Mouse (Mus musculus): ENCODE measurements around the gene Tmem52. TPM values are rescaled to one million over a fixed set of nuclear protein-coding genes. Genes with fewer than 3 reads are reported as not detected.

Tmem52 gene
- total and polyA plus RNA-seq, 2 experiments from 2014 or later: 0.12 TPM; not detected in 1

DNA sequence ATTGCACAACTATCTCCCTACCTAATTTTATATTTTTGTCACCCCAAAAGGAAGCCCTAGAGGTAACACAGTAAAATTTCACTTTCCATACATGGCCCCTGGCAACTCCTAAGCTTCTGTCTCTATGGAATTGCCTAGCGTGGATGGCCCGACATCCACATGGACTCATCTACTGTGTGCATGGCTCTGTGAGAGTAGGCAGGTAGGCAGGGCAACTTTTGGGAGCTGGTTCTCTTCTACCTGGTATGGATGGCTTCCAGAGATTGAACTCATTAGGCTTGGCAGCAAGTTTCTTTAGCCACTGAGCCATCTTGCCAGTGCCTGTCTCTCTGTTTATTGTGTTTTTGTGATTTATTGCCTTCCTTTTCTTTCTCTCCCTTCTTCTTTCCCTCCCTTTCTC is 45.9 kb downstream of the Tmem52 start:
- Histone ChIP-seq H3K9me3 (replicated peaks; ENCODE audit: control insufficient read depth, low read length) (no peaks in the 10 kb centered on the region), H3K4me3 (ENCODE audit: low read depth, low read length) (no peak overlapping the region), H3K36me3 (replicated peaks; ENCODE audit: control insufficient read depth, insufficient read depth, low read length) (peaks cover 7% of the 10 kb centered on the region; the same call in 1 of the 2 replicates), H3K27ac (ENCODE audit: low read depth) (no peak overlapping the region), H3K27me3 (ENCODE audit: control insufficient read depth, insufficient read depth, low read length) (no peaks in the 10 kb centered on the region), H3K4me1 (ENCODE audit: control insufficient read depth, insufficient read depth) (no peaks in the 10 kb centered on the region), H3K4me2 (ENCODE audit: low read depth, low read length) (no peak overlapping the region), H3K9ac (replicated peaks; ENCODE audit: low read depth, low read length) (no peak overlapping the region)
- 81% methylated on average over 2 of the region's 2 CpGs for WGBS
- TF ChIP-seq CTCF (IDR thresholded peaks at IDR 0.05; ENCODE audit: low read depth): no peak
- no peak for TF ChIP-seq EP300 (IDR thresholded peaks at IDR 0.05; ENCODE audit: low read depth)
- DNase-seq (ENCODE audit: low spot score) (no peak), ATAC-seq (ENCODE audit: insufficient read depth, low read depth) (no peak)

- Histone ChIP-seq H3K27ac (ENCODE audit: low read depth) (no peak overlapping the region), H3K27me3 (ENCODE audit: control insufficient read depth, insufficient read depth, low read length) (no peaks in the 10 kb centered on the region), H3K4me3 (ENCODE audit: low read depth, low read length) (no peak overlapping the region), H3K4me2 (ENCODE audit: low read depth, low read length) (no peak overlapping the region), H3K9ac (replicated peaks; ENCODE audit: low read depth, low read length) (no peak overlapping the region), H3K36me3 (replicated peaks; ENCODE audit: control insufficient read depth, insufficient read depth, low read length) (peaks cover 16% of the 10 kb centered on the region; the same call in 1 of the 2 replicates), H3K4me1 (ENCODE audit: control insufficient read depth, insufficient read depth) (no peaks in the 10 kb centered on the region), H3K9me3 (replicated peaks; ENCODE audit: control insufficient read depth, low read length) (no peaks in the 10 kb centered on the region)
- 80% methylated on average over 7 of the region's 7 CpGs for WGBS
- ATAC-seq (ENCODE audit: insufficient read depth, low read depth): no peak
- no peak for DNase-seq (ENCODE audit: low spot score)
- TF ChIP-seq EP300 (IDR thresholded peaks at IDR 0.05; ENCODE audit: low read depth): no peak
- peak; percentile 14; the same call in 1 of the 2 replicates for TF ChIP-seq CTCF (IDR thresholded peaks at IDR 0.05; ENCODE audit: low read depth)
Measured at GRCm38 (mm10) chr4:155517948-155518517, 49.1 kb downstream of the Tmem52 start.

Other genes with a start within 250 kb of the Tmem52 start
- 53.2 and 60.6 TPM in 2 replicates for gene Ski, start 246.5 kb upstream of the Tmem52 start, total RNA-seq (2014; rRNA removed; ENCODE audit: low replicate concordance)
- gene Ski, start 246.5 kb upstream of the Tmem52 start, polyA plus RNA-seq (2015; fragmentation: Nextera tagmentation; extraction: Ambion mirVana): 7.7 and 9.3 TPM in 2 replicates
- 45.8 and 69.2 TPM in 2 replicates for gene Faap20, start 219.3 kb upstream of the Tmem52 start, total RNA-seq (2014; rRNA removed; ENCODE audit: low replicate concordance)
- 48.1 and 51.0 TPM in 2 replicates for gene Faap20, start 219.3 kb upstream of the Tmem52 start, polyA plus RNA-seq (2015; fragmentation: Nextera tagmentation; extraction: Ambion mirVana)
- 4.6 and 4.8 TPM in 2 replicates for gene Prkcz, start 107.8 kb upstream of the Tmem52 start, total RNA-seq (2014; rRNA removed; ENCODE audit: low replicate concordance)
- 2.7 and 3.6 TPM in 2 replicates for gene Prkcz, start 107.8 kb upstream of the Tmem52 start, polyA plus RNA-seq (2015; fragmentation: Nextera tagmentation; extraction: Ambion mirVana)
- gene Gabrd, start 71.0 kb upstream of the Tmem52 start, total RNA-seq (2014; rRNA removed; ENCODE audit: low replicate concordance): 0.15 TPM in 1 of 2 replicates, not detected in the other
- gene Gabrd, start 71.0 kb upstream of the Tmem52 start, polyA plus RNA-seq (2015; fragmentation: Nextera tagmentation; extraction: Ambion mirVana): not detected in 2 replicates
- 1.1 TPM in 2 replicates for gene Cfap74, start 59.9 kb upstream of the Tmem52 start, total RNA-seq (2014; rRNA removed; ENCODE audit: low replicate concordance)
- 0.29 and 0.36 TPM in 2 replicates for gene Cfap74, start 59.9 kb upstream of the Tmem52 start, polyA plus RNA-seq (2015; fragmentation: Nextera tagmentation; extraction: Ambion mirVana)
- 158 and 184 TPM in 2 replicates for gene Gnb1, start 22.2 kb downstream of the Tmem52 start, total RNA-seq (2014; rRNA removed; ENCODE audit: low replicate concordance)
- 249 and 255 TPM in 2 replicates for gene Gnb1, start 22.2 kb downstream of the Tmem52 start, polyA plus RNA-seq (2015; fragmentation: Nextera tagmentation; extraction: Ambion mirVana)
- gene Nadk, start 93.3 kb downstream of the Tmem52 start, total RNA-seq (2014; rRNA removed; ENCODE audit: low replicate concordance): 48.0 and 52.7 TPM in 2 replicates
- gene Nadk, start 93.3 kb downstream of the Tmem52 start, polyA plus RNA-seq (2015; fragmentation: Nextera tagmentation; extraction: Ambion mirVana): 36.0 and 37.4 TPM in 2 replicates
- 11.8 and 14.4 TPM in 2 replicates for gene Slc35e2, start 132.3 kb downstream of the Tmem52 start, total RNA-seq (2014; rRNA removed; ENCODE audit: low replicate concordance)
- gene Slc35e2, start 132.3 kb downstream of the Tmem52 start, polyA plus RNA-seq (2015; fragmentation: Nextera tagmentation; extraction: Ambion mirVana): 3.6 and 4.4 TPM in 2 replicates
- 8.7 and 15.3 TPM in 2 replicates for gene Cdk11b, start 155.7 kb downstream of the Tmem52 start, total RNA-seq (2014; rRNA removed; ENCODE audit: low replicate concordance)
- gene Cdk11b, start 155.7 kb downstream of the Tmem52 start, polyA plus RNA-seq (2015; fragmentation: Nextera tagmentation; extraction: Ambion mirVana): 36.8 TPM in 2 replicates
- not detected in 2 replicates for gene Gm10563, start 176.3 kb downstream of the Tmem52 start, total RNA-seq (2014; rRNA removed; ENCODE audit: low replicate concordance)
- not detected in 2 replicates for gene Gm10563, start 176.3 kb downstream of the Tmem52 start, polyA plus RNA-seq (2015; fragmentation: Nextera tagmentation; extraction: Ambion mirVana)
- 66.6 and 76.6 TPM in 2 replicates for gene Mmp23, start 184.3 kb downstream of the Tmem52 start, total RNA-seq (2014; rRNA removed; ENCODE audit: low replicate concordance)
- gene Mmp23, start 184.3 kb downstream of the Tmem52 start, polyA plus RNA-seq (2015; fragmentation: Nextera tagmentation; extraction: Ambion mirVana): 49.8 and 49.9 TPM in 2 replicates
- gene Mib2, start 200.1 kb downstream of the Tmem52 start, total RNA-seq (2014; rRNA removed; ENCODE audit: low replicate concordance): 27.3 and 30.4 TPM in 2 replicates
- gene Mib2, start 200.1 kb downstream of the Tmem52 start, polyA plus RNA-seq (2015; fragmentation: Nextera tagmentation; extraction: Ambion mirVana): 9.9 and 12.1 TPM in 2 replicates
- gene Fndc10, start 225.2 kb downstream of the Tmem52 start, total RNA-seq (2014; rRNA removed; ENCODE audit: low replicate concordance): 4.1 and 9.7 TPM in 2 replicates
- 1.8 and 2.1 TPM in 2 replicates for gene Fndc10, start 225.2 kb downstream of the Tmem52 start, polyA plus RNA-seq (2015; fragmentation: Nextera tagmentation; extraction: Ambion mirVana)
- 83.6 and 95.7 TPM in 2 replicates for gene Ssu72, start 235.7 kb downstream of the Tmem52 start, total RNA-seq (2014; rRNA removed; ENCODE audit: low replicate concordance)
- gene Ssu72, start 235.7 kb downstream of the Tmem52 start, polyA plus RNA-seq (2015; fragmentation: Nextera tagmentation; extraction: Ambion mirVana): 106 TPM in 2 replicates